Mouse (Mus musculus) kidney, adult 9 months (tissue): ENCODE measurements around the gene Mt4.
"Not testable (repeated sequence)": the region's sequence is repeated elsewhere in the genome, so short reads cannot be mapped to it uniquely, and the experiment has no call there.

Experiments used
- DNase-seq: peaks from one replicate; pipeline ENCODE4 v3.0.0; 2022

Gene Mt4

GRCm38 (mm10) chr8:94136933-94137332 is at the start of gene Mt4:
TSS of gene Mt4 (plus strand) at chr8:94137197.
- DNase-seq = no peak

- no peak for DNase-seq
Measured at GRCm38 (mm10) chr8:94087964-94088363, 49.0 kb upstream of the Mt4 start.

DNA sequence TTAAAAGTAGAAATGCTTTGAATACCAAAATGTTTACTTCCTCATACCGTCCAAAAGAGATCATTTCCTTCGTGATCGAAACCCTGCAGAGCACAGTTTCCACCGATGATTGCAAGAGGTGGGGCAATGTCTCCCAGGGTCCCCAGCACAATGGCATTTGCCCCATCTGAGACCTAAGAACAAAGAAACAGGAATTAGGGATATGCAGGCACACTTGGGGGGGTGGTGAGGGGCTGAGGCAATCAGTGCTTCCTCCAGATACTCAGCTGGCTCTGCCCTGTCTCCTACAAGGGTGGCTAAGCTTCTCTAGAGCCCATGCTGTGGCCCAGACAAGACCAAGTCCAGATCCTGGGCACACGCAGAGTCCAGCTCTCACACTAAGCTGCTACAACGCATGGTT is 47.3 kb upstream of the Mt4 start:
- no peak for DNase-seq

- DNase-seq = no peak
Measured at GRCm38 (mm10) chr8:94092848-94093247, 44.1 kb upstream of the Mt4 start.

DNA sequence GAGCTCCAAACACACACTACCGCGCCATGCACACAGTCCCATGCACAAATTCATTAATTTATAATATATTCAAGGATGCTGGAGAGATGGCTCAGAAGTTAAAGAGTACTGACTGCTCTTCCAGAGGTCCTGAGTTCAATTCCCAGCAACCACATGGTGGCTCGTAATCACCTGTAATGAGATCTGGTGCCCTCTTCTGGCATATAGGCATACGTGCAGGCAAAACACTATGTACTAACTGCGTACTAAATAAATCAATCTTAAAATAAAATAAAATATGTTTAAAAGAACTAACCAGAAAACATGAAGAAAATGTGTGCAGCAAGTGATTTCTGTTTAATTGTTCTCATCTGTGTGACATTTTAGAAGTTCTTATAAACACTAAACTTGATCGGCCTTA is 42.7 kb upstream of the Mt4 start:
- no peak for DNase-seq

- peak; percentile 99 for DNase-seq
Measured at GRCm38 (mm10) chr8:94098081-94098974, 38.7 kb upstream of the Mt4 start, which contains the start of gene Bbs2. TSS of gene Bbs2 (minus strand) at chr8:94098928.

GRCm38 (mm10) chr8:94098996-94099395 is 38.0 kb upstream of the Mt4 start:
- peak; percentile 8 for DNase-seq

DNA sequence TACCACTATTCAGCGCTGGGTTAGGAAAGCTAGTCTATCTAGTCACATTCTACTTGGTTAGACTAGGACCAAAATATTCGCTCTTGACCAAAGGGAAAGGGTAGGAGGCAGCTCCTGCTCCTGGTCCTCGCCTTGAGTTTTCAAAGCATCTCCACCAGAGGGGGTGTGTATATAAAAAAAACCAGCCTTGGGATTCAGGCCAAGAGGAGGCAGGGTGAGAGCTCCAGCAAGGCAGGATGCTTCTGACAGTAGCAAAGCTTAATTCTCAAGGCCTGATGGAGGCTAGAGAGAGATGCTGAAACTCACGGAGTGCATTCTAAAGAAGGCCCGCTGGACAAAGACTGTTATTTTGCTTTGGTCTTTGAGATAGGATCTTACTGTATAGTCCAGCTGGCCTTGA is 32.9 kb upstream of the Mt4 start:
- DNase-seq = no peak

- DNase-seq = peak; percentile 12
Measured at GRCm38 (mm10) chr8:94107871-94108270, 29.1 kb upstream of the Mt4 start.

DNA sequence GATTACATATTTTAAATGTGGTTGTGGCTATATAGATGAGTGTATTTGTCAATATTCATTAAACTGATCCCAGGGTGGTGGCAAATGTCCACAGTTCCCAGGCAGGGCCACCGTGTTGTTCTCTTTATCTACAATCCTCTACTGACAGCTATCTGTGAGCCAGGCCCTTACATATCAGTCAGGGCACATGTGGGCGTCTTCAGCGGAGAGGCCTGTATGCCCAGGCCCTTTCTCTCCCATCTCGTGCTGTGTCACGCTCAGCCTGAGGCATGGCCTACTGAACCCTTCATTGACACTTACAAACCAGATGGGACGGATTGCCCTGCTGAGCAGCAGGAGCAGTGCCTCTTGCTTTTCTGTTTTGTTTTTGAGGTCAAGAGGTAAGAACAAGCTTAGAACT is 27.6 kb upstream of the Mt4 start:
- DNase-seq = no peak

GRCm38 (mm10) chr8:94109835-94110234 is 27.2 kb upstream of the Mt4 start:
- DNase-seq = no peak

DNA sequence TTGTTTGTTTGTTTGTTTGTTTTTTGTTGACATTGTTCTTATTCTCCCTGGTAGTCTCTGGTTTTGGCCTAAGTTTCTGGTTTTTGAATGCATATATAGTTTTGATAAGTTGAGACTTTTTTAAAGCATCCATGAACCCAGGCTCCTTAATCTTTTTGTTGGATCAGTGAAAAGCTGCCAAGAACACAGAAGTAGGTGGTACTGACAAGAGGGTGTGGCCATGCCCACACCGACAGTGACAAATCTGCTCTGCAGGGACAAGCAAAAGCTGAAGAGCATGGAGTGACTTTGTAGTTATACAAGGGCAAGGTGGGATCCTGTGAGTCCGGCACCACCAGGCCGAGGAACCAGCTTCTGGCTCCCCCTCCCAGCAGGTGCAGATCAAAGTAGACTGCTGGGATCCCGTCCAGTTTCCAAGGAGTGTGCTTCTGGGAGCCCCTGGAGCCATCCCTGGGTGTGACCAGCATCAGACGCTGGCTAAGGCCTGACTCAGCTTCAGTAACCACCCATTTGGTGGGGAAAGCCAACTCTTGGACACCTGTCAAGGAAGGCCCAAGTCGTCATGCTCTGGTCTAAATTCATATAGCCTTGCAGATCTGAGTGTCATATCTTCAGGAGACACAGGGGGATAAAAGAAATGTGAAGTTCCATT is 26.3 kb upstream of the Mt4 start:
- DNase-seq = no peak

GRCm38 (mm10) chr8:94113435-94113834 is 23.6 kb upstream of the Mt4 start:
- no peak for DNase-seq

DNA sequence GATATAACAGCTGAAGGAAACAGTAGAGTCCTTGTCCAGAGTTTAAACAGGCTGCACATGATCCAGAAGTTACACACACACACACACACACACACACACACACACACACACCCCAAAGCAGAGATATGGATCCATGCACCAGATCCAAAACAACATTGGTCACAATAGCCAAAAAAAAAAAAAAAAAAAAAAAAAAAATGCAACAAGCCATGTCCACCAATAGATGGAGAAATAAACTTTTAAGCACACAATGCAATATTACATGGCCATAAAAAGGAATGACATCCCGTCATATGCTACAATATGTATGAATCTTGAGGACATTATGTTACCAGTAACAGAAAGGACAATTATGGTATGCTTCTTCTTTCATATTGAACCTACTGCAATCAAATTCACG is 23.0 kb upstream of the Mt4 start:
- no peak for DNase-seq

DNA sequence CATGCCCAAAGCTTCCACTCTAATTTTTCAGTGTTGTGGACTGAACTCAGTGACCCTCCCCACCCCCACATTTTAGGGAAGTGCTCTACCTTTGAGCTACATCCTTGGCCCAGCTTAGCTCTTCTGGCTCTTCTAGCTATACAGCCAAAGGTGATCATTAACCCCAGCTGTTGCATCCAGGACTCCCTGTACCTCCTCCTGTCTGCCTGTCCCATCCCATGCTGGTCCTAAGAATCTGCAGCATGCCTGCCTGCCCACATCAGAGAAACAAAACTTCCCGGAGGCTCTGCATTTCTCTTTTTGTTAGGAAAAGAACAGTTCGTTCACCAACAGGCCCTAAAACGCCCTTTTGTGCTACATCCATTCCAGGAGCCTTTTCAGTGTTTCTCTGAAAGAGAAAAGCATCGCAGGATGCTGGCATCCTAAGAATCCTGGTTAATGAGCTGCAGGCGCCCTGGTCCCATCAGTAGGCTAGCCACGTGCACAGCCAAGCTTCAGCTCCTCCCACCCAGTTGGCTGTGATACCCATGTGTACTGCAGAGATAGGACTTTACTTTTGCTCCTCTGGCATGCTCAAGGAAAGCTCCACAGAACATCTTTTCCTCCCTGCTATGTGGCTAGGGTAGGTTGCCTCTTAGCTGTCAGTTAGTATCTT is 18.1 kb upstream of the Mt4 start:
- DNase-seq = peak; percentile 35

DNA sequence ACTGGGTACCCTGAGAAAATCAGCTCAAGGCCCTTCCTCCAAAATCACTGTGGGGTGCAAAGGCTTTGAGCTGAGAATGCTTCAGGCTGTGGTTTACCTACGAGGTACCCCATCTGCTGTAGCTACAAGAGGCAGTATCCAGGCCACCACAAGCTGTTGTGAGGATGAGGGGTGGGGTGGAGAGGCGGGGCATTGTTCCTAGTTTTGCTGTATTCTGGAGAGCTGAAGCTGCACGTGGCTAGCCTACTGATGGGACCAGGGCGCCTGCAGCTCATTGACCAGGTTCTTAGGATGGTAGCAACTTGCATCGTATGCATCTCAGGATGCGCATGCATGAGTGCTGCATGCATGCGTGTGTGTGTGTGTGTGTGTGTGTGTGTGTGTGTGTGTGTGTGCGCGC is 15.4 kb upstream of the Mt4 start:
- no peak for DNase-seq

GRCm38 (mm10) chr8:94122711-94123468 is 14.1 kb upstream of the Mt4 start:
- no peak for DNase-seq

- no peak for DNase-seq
Measured at GRCm38 (mm10) chr8:94127711-94128110, 9.3 kb upstream of the Mt4 start.

GRCm38 (mm10) chr8:94129133-94129789 is 7.7 kb upstream of the Mt4 start:
- no peak for DNase-seq

DNA sequence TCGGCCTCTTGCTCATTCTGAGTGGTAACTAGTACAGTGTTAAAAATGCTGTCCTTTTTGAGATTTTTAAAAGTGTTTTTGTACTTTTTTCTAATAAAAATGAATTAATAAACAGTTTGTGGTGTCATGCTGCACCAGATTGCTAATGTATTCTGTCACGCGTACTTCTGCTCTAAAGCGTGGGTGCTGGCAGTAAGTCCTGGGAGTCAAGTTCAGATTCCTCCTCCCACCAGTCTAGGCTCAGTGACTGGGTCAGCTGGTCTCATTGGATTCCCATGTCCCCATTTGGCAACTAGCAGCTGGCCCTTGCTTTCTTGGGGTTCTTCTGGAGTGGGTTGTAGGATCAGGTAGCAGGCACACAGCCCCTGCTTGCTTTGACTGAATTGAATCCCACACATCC is 6.9 kb upstream of the Mt4 start:
- no peak for DNase-seq

- DNase-seq = no peak
Measured at GRCm38 (mm10) chr8:94132096-94132495, 4.9 kb upstream of the Mt4 start.

DNA sequence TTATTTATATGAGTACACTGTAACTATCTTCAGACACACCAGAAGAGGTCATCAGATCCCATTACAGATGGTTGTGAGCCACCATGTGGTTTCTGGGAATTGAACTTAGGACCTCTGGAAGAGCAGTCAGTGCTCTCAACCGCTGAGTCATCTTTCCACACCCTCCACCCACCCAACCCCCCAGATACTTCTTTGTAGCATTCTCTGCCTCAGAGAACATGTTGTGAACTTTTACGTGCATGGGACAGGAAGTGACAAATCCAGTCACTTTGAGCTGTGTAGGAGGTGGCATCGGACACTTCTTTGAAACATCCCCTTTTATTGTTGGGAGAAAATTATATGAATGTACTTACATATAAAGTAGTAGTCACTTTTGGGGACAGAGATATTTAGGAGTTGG is 2.4 kb upstream of the Mt4 start:
- not testable (repeated sequence) for DNase-seq

- no peak for DNase-seq
Measured at GRCm38 (mm10) chr8:94135556-94135955, 1.4 kb upstream of the Mt4 start.
